Mouse (Mus musculus) MEL (cell line): ENCODE measurements around the gene Aga. TPM values are rescaled to one million over a fixed set of nuclear protein-coding genes. Genes with fewer than 3 reads are reported as not detected.
"Not testable (repeated sequence)": the region's sequence is repeated elsewhere in the genome, so short reads cannot be mapped to it uniquely, and the experiment has no call there.

Experiments
- DNase-seq: peaks from one replicate; pipeline ENCODE4 v3.0.0; 2011; ENCODE audit warnings: low read depth, low spot score
- H3K27ac ChIP-seq: 2 replicates; pipeline ENCODE4 v1.5.1; 2012; ENCODE audit warnings: low read depth, mild to moderate bottlenecking, control low read depth, low read length, moderate library complexity; ENCODE audit not compliant: control insufficient read depth
- H3K27me3 ChIP-seq, 2 experiments: fragments of 150-350 bp in 1 of 2; sonication (generic) in 1 of 2; 2 replicates each; pipeline ENCODE4 v1.6.1; 2012; ENCODE audit warnings: low read length in 2 of 2, mild to moderate bottlenecking in 2 of 2, improper control_type of control experiment in 1 of 2, moderate library complexity in 1 of 2; ENCODE audit not compliant: insufficient read depth in 2 of 2, control insufficient read depth in 1 of 2
- H3K36me3 ChIP-seq, 2 experiments: 2 replicates each; pipeline ENCODE4 v1.6.1; 2012 to 2014; ENCODE audit warnings: low read length in 2 of 2, improper control_type of control experiment in 1 of 2, inconsistent platforms in 1 of 2, mild to moderate bottlenecking in 1 of 2; ENCODE audit not compliant: insufficient read depth in 2 of 2, control insufficient read depth in 1 of 2
- H3K4me1 ChIP-seq, 2 experiments: fragments of 150-350 bp in 1 of 2; sonication (generic) in 1 of 2; 2 replicates each; pipeline ENCODE4 v1.6.1; 2012; ENCODE audit warnings: low read length in 2 of 2, improper control_type of control experiment in 1 of 2, mild to moderate bottlenecking in 1 of 2; ENCODE audit not compliant: insufficient read depth in 2 of 2, control insufficient read depth in 1 of 2
- H3K4me3 ChIP-seq, 2 experiments: fragments of 150-350 bp in 1 of 2; sonication (generic) in 1 of 2; 2 replicates each; pipeline ENCODE4 v1.5.1; 2012; ENCODE audit warnings: low read depth in 2 of 2, low read length in 2 of 2, mild to moderate bottlenecking in 2 of 2, moderate library complexity in 2 of 2, control low read depth in 1 of 2, improper control_type of control experiment in 1 of 2; ENCODE audit not compliant: control insufficient read depth in 1 of 2, insufficient read depth in 1 of 2
- H3K79me2 ChIP-seq: 2 replicates; pipeline ENCODE4 v1.6.1; 2012; ENCODE audit warnings: mild to moderate bottlenecking, low read length, moderate library complexity; ENCODE audit not compliant: control insufficient read depth, poor library complexity, insufficient read depth
- H3K9ac ChIP-seq: 2 replicates; pipeline ENCODE4 v1.6.1; 2012; ENCODE audit warnings: low read depth, mild to moderate bottlenecking, control low read depth, low read length, moderate library complexity; ENCODE audit not compliant: control insufficient read depth, poor library complexity, severe bottlenecking
- H3K9me3 ChIP-seq: fragments of 150-350 bp; sonication (generic); replicated peaks from 2 replicates; pipeline ENCODE4 v1.6.1; 2012; ENCODE audit warnings: mild to moderate bottlenecking, low read length, improper control_type of control experiment, moderate library complexity; ENCODE audit not compliant: insufficient read depth
- CHD1 ChIP-seq: IDR thresholded peaks from 2 replicates; pipeline ENCODE4 v1.6.1; 2012; ENCODE audit warnings: low read depth, mild to moderate bottlenecking, inconsistent platforms, low read length, improper control_type of control experiment
- E2F4 ChIP-seq: IDR thresholded peaks from 2 replicates; pipeline ENCODE4 v1.6.1; 2011; ENCODE audit warnings: low read depth, low read length, improper control_type of control experiment, borderline replicate concordance
- ELF1 ChIP-seq: IDR thresholded peaks from 2 replicates; pipeline ENCODE4 v1.6.1; 2014; ENCODE audit warnings: low read depth, mild to moderate bottlenecking, inconsistent platforms, low read length, improper control_type of control experiment, moderate library complexity
- ETS1 ChIP-seq: IDR thresholded peaks from 2 replicates; pipeline ENCODE4 v1.6.1; 2012; ENCODE audit warnings: low read depth, mild to moderate bottlenecking, inconsistent platforms, low read length, improper control_type of control experiment, moderate library complexity
- GATA1 ChIP-seq: IDR thresholded peaks from 2 replicates; pipeline ENCODE4 v1.6.1; 2011; ENCODE audit warnings: low read depth, low read length, improper control_type of control experiment
- MAFK ChIP-seq: IDR thresholded peaks from 2 replicates; pipeline ENCODE4 v1.6.1; 2011; ENCODE audit warnings: low read depth, mild to moderate bottlenecking, low read length, improper control_type of control experiment, borderline replicate concordance
- MAZ ChIP-seq: IDR thresholded peaks from 2 replicates; pipeline ENCODE4 v1.6.1; 2012; ENCODE audit warnings: low read depth, mild to moderate bottlenecking, inconsistent platforms, low read length, improper control_type of control experiment
- MEF2A ChIP-seq: IDR thresholded peaks from 2 replicates; pipeline ENCODE4 v1.6.1; 2014; ENCODE audit warnings: low read depth, mild to moderate bottlenecking, inconsistent platforms, low read length, improper control_type of control experiment; ENCODE audit not compliant: poor library complexity, insufficient replicate concordance, severe bottlenecking; ENCODE audit errors: extremely low read depth
- MYC ChIP-seq: IDR thresholded peaks from 2 replicates; pipeline ENCODE4 v1.6.1; 2011; ENCODE audit warnings: low read depth, mild to moderate bottlenecking, low read length, improper control_type of control experiment, moderate library complexity
- NELFE ChIP-seq: IDR thresholded peaks from 2 replicates; pipeline ENCODE4 v1.6.1; 2011; ENCODE audit warnings: low read depth, low read length, improper control_type of control experiment
- NRF1 ChIP-seq: IDR thresholded peaks from 2 replicates; pipeline ENCODE4 v1.6.1; 2014; ENCODE audit warnings: low read depth, mild to moderate bottlenecking, inconsistent platforms, low read length, improper control_type of control experiment, moderate library complexity; ENCODE audit not compliant: poor library complexity, insufficient read depth, severe bottlenecking
- POLR2AphosphoS5 ChIP-seq: IDR thresholded peaks from 2 replicates; pipeline ENCODE4 v1.6.1; 2012; ENCODE audit warnings: low read depth, borderline replicate concordance, mild to moderate bottlenecking, inconsistent platforms, low read length, moderate library complexity, mixed read lengths
- RCOR1 ChIP-seq: IDR thresholded peaks from 2 replicates; pipeline ENCODE4 v1.6.1; 2012; ENCODE audit warnings: low read depth, mild to moderate bottlenecking, inconsistent platforms, low read length, improper control_type of control experiment
- SIN3A ChIP-seq: IDR thresholded peaks from 2 replicates; pipeline ENCODE4 v1.6.1; 2012; ENCODE audit warnings: low read length, improper control_type of control experiment, inconsistent platforms
- TAL1 ChIP-seq: IDR thresholded peaks from 2 replicates; pipeline ENCODE4 v1.6.1; 2012; ENCODE audit warnings: mild to moderate bottlenecking, inconsistent platforms, low read length, moderate library complexity, mixed read lengths
- TCF12 ChIP-seq: IDR thresholded peaks from 2 replicates; pipeline ENCODE4 v1.6.1; 2014; ENCODE audit warnings: low read depth, mild to moderate bottlenecking, inconsistent platforms, low read length, improper control_type of control experiment, moderate library complexity
- UBTF ChIP-seq: IDR thresholded peaks from 2 replicates; pipeline ENCODE4 v1.6.1; 2012; ENCODE audit warnings: low read depth, mild to moderate bottlenecking, inconsistent platforms, low read length, improper control_type of control experiment, moderate library complexity, borderline replicate concordance; ENCODE audit not compliant: insufficient read depth
- USF2 ChIP-seq, 2 experiments: IDR thresholded peaks; 2 replicates each; pipeline ENCODE4 v1.6.1; 2011 to 2012; ENCODE audit warnings: improper control_type of control experiment in 2 of 2, low read length in 2 of 2, borderline replicate concordance in 1 of 2, inconsistent platforms in 1 of 2, low read depth in 1 of 2, mild to moderate bottlenecking in 1 of 2; ENCODE audit not compliant: insufficient read depth in 1 of 2
- ZNF384 ChIP-seq: IDR thresholded peaks from 2 replicates; pipeline ENCODE4 v1.6.1; 2012; ENCODE audit warnings: low read depth, mild to moderate bottlenecking, inconsistent platforms, low read length, improper control_type of control experiment
- polyA plus RNA-seq, 2 experiments: library from polyadenylated mRNA; stranded (reverse) in 1 of 2; unstranded in 1 of 2; fragments of >175 nt in 1 of 2; fragments of >200 nt in 1 of 2; gene quantifications; 2 replicates each; pipeline versions ENCODE4 v1.2.1 to v1.2.4; 2012; ENCODE audit warnings: low replicate concordance in 2 of 2, low read depth in 1 of 2; ENCODE audit not compliant: insufficient read length in 2 of 2, insufficient read depth in 1 of 2, missing spikeins in 1 of 2
- total RNA-seq: library from RNA; depleted of rRNA; stranded (reverse); fragments of 300-350 nt; gene quantifications from 2 replicates; pipeline ENCODE4 v1.2.3, GENCODE M21; 2012

Aga gene
- total and polyA plus RNA-seq, 3 experiments = 14.2 to 14.9 TPM; not detected in 1

DNA sequence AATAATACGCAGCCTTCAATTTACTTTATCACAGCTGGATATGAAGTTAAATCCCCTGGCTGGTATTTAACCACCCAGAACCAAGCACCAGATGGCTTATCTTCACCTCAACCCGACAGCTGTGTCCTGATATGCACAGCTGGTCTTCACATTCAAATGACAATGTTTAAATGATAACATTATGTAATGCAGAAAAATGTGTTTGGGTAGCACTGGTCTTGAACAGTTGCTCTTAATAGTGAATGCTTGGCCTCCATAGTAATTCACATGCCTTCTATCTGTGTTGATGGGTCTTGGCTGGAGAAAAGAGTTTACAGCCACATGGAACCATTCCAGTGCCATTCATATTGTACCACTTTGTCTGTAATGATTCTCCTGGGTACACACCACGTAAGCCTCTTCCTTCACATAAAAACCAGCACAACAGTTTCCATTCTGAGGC lies 14.6 kb upstream of the Aga start:
- Histone ChIP-seq H3K4me1 (no peaks in the 10 kb centered on the region), H3K27ac (no peak overlapping the region), H3K27me3 (no peaks in the 10 kb centered on the region), H3K4me3 (no peak overlapping the region), H3K9ac (no peak overlapping the region), H3K9me3 (no peaks in the 10 kb centered on the region), H3K36me3 (no peaks in the 10 kb centered on the region), H3K79me2 (no peaks in the 10 kb centered on the region)
- no peak for TF ChIP-seq E2F4
- TF ChIP-seq MAZ = no peak
- no peak for TF ChIP-seq CHD1
- no peak for TF ChIP-seq USF2 (IDR thresholded peaks at IDR 0.05; ENCODE audit: borderline replicate concordance in 1 of 2, insufficient read depth in 1 of 2, low read depth in 1 of 2, low read length in 2 of 2)
- TF ChIP-seq MYC = no peak
- TF ChIP-seq ETS1 = peak; percentile 75
- no peak for TF ChIP-seq POLR2AphosphoS5
- TF ChIP-seq ZNF384 = no peak
- TF ChIP-seq GATA1 = 0 out of 2 replicates have a peak, but pooled peaks have one; percentile 5
- TF ChIP-seq TAL1 = no peak
- TF ChIP-seq NRF1 = no peak
- no peak for TF ChIP-seq RCOR1
- no peak for DNase-seq

DNA sequence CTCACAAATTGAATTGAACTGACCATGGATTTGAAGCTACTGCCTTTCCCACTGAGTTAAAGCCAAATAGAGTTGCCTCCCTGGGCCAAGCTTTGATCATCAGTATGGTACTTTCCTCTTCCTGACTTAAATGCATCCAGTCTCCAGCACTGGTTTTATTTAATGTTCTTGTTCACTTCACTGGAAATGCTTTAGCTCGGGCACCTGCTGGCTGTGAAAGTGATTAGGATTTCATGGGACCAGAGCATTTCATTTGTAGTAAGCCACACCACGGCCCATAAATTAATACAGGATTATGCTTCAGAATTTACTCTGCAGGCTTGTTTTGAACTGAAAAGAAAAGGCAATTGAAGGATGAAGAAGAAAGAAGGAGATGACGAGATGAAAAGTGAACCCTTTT lies 26.5 kb downstream of the Aga start:
- not testable (repeated sequence) for H3K79me2 ChIP-seq, H3K4me1 ChIP-seq, H3K4me3 ChIP-seq, H3K9me3 ChIP-seq, H3K27me3 ChIP-seq, H3K36me3 ChIP-seq, H3K9ac ChIP-seq, DNase-seq, H3K27ac ChIP-seq

- no peak for DNase-seq
- Histone ChIP-seq H3K4me3 (no peak overlapping the region), H3K27me3 (no peaks in the 10 kb centered on the region), H3K79me2 (no peaks in the 10 kb centered on the region), H3K36me3 (no peaks in the 10 kb centered on the region), H3K4me1 (no peaks in the 10 kb centered on the region), H3K9me3 (no peaks in the 10 kb centered on the region), H3K27ac (no peak overlapping the region), H3K9ac (no peak overlapping the region)
- TF ChIP-seq TCF12 (no peak), POLR2AphosphoS5 (no peak), UBTF (no peak), ELF1 (no peak), SIN3A (no peak), ZNF384 (no peak), NRF1 (no peak), CHD1 (no peak), MEF2A (no peak), MAFK (no peak), USF2 (IDR thresholded peaks at IDR 0.05; ENCODE audit: borderline replicate concordance in 1 of 2, insufficient read depth in 1 of 2, low read depth in 1 of 2, low read length in 2 of 2) (no peak), NELFE (no peak)
Measured at GRCm38 (mm10) chr8:53539585-53539984, 28.1 kb downstream of the Aga start.
